Mouse (Mus musculus): ENCODE data around the gene Sparcl1.

Gene Sparcl1

GRCm38 (mm10) chr5:104113491-104114172 is at the start of gene Sparcl1:
Gene Sparcl1, minus strand, starts transcription at chr5:104113733.
- DNase-seq (ENCODE audit: low read depth, low spot score) = no peak

GRCm38 (mm10) chr5:104161390-104161789 is 47.9 kb upstream of the Sparcl1 start:
- DNase-seq (ENCODE audit: low read depth, low spot score) = no peak

- DNase-seq (ENCODE audit: low read depth, low spot score) = no peak
These were observed 47.0 kb upstream of the Sparcl1 start for GRCm38 (mm10) chr5:104160581-104160980.

GRCm38 (mm10) chr5:104158332-104159052 is 45.0 kb upstream of the Sparcl1 start:
- no peak for DNase-seq (ENCODE audit: low read depth, low spot score)

- DNase-seq (ENCODE audit: low read depth, low spot score) = no peak
These were observed 44.2 kb upstream of the Sparcl1 start for GRCm38 (mm10) chr5:104157701-104158100.

- no peak for DNase-seq (ENCODE audit: low read depth, low spot score)
These were observed 36.7 kb upstream of the Sparcl1 start for GRCm38 (mm10) chr5:104150196-104150595.

GRCm38 (mm10) chr5:104149349-104149748 is 35.8 kb upstream of the Sparcl1 start:
- DNase-seq (ENCODE audit: low read depth, low spot score) = no peak

- DNase-seq (ENCODE audit: low read depth, low spot score) = no peak
These were observed 30.5 kb upstream of the Sparcl1 start for GRCm38 (mm10) chr5:104144057-104144456.

- no peak for DNase-seq (ENCODE audit: low read depth, low spot score)
These were observed 27.5 kb upstream of the Sparcl1 start for GRCm38 (mm10) chr5:104141067-104141466.

- DNase-seq (ENCODE audit: low read depth, low spot score) = no peak
These were observed 24.5 kb upstream of the Sparcl1 start for GRCm38 (mm10) chr5:104137920-104138541.

GRCm38 (mm10) chr5:104133752-104134151 is 20.2 kb upstream of the Sparcl1 start:
- no peak for DNase-seq (ENCODE audit: low read depth, low spot score)

GRCm38 (mm10) chr5:104131544-104131943 is 18.0 kb upstream of the Sparcl1 start:
- no peak for DNase-seq (ENCODE audit: low read depth, low spot score)

- DNase-seq (ENCODE audit: low read depth, low spot score) = no peak
These were observed 17.4 kb upstream of the Sparcl1 start for GRCm38 (mm10) chr5:104130891-104131290.

- no peak for DNase-seq (ENCODE audit: low read depth, low spot score)
These were observed 14.9 kb upstream of the Sparcl1 start for GRCm38 (mm10) chr5:104128281-104129031.

GRCm38 (mm10) chr5:104127351-104127750 is 13.8 kb upstream of the Sparcl1 start:
- DNase-seq (ENCODE audit: low read depth, low spot score) = no peak

GRCm38 (mm10) chr5:104126561-104127320 is 13.2 kb upstream of the Sparcl1 start:
- DNase-seq (ENCODE audit: low read depth, low spot score) = no peak

- DNase-seq (ENCODE audit: low read depth, low spot score) = no peak
These were observed 10.6 kb upstream of the Sparcl1 start for GRCm38 (mm10) chr5:104124016-104124658.

GRCm38 (mm10) chr5:104115890-104116289 is 2.4 kb upstream of the Sparcl1 start:
- DNase-seq (ENCODE audit: low read depth, low spot score) = no peak

GRCm38 (mm10) chr5:104115118-104115517 is 1.6 kb upstream of the Sparcl1 start:
- no peak for DNase-seq (ENCODE audit: low read depth, low spot score)

GRCm38 (mm10) chr5:104112511-104112910 is 1.0 kb downstream of the Sparcl1 start:
- no peak for DNase-seq (ENCODE audit: low read depth, low spot score)

- no peak for DNase-seq (ENCODE audit: low read depth, low spot score)
These were observed 1.5 kb downstream of the Sparcl1 start for GRCm38 (mm10) chr5:104112016-104112415.

All from retina, adult 2 months (tissue).